Mouse (Mus musculus) intestine, postnatal 0 days (tissue): ENCODE measurements around the gene Gper1. TPM values are rescaled to one million over a fixed set of nuclear protein-coding genes. Genes with fewer than 3 reads are reported as not detected.

Source experiments
- ATAC-seq: fragments of 200-750 bp; cut with Nextera tagmentation; 2 replicates; pipeline ENCODE4 v1.8.0; 2017; ENCODE audit warnings: mild to moderate bottlenecking, moderate TSS enrichment, moderate library complexity
- H3K27ac ChIP-seq: fragments of 300-500 bp; sonication (generic); 2 replicates; pipeline ENCODE4 v1.5.1; 2014; ENCODE audit warnings: mild to moderate bottlenecking, low read depth, low read length, moderate library complexity
- H3K27me3 ChIP-seq: fragments of 300-500 bp; sonication (generic); replicated peaks from 2 replicates; pipeline ENCODE4 v1.6.1; 2014; ENCODE audit warnings: low read length, mixed read lengths; ENCODE audit not compliant: control insufficient read depth, insufficient read depth
- H3K36me3 ChIP-seq: fragments of 300-500 bp; sonication (generic); 2 replicates; pipeline ENCODE4 v1.6.1; 2014; ENCODE audit warnings: mild to moderate bottlenecking, moderate library complexity; ENCODE audit not compliant: control insufficient read depth, insufficient read depth
- H3K4me1 ChIP-seq: fragments of 300-500 bp; sonication (generic); replicated peaks from 2 replicates; pipeline ENCODE4 v1.6.1; 2014; ENCODE audit warnings: antibody characterized with exemption, low read length, mixed read lengths; ENCODE audit not compliant: control insufficient read depth, insufficient read depth
- H3K4me2 ChIP-seq: fragments of 300-500 bp; sonication (generic); replicated peaks from 2 replicates; pipeline ENCODE4 v1.6.1; 2014; ENCODE audit warnings: low read depth, mild to moderate bottlenecking, moderate library complexity
- H3K4me3 ChIP-seq: fragments of 300-500 bp; sonication (generic); 2 replicates; pipeline ENCODE4 v1.5.1; 2014; ENCODE audit warnings: low read depth, low read length
- H3K9ac ChIP-seq: fragments of 300-500 bp; sonication (generic); 2 replicates; pipeline ENCODE4 v1.6.1; 2014; ENCODE audit warnings: mild to moderate bottlenecking, low read depth, low read length
- H3K9me3 ChIP-seq: fragments of 300-500 bp; sonication (generic); 2 replicates; pipeline ENCODE4 v1.6.1; 2016; ENCODE audit warnings: mixed run types; ENCODE audit not compliant: control insufficient read depth
- CTCF ChIP-seq: sonication (generic); IDR thresholded peaks from 2 replicates; pipeline ENCODE4 v1.5.1; 2016; ENCODE audit warnings: low read depth, mild to moderate bottlenecking, control low read depth, antibody characterized with exemption, moderate library complexity
- WGBS: fragments of 180-500 bp; shearing (Covaris S2); extraction: QIAGEN DNeasy Blood & Tissue Kit; methylation state at CpG from one replicate; pipeline ENCODE4 v1.1.7; 2014; 5-methylcytosine and 5-hydroxymethylcytosine counted together
- polyA plus RNA-seq: library from polyadenylated mRNA; unstranded; fragments of >200 nt; fragmentation: Nextera tagmentation; extraction: Ambion mirVana; gene quantifications from 2 replicates; pipeline ENCODE4 v1.2.1, GENCODE M21; 2015

Gper1 gene
- polyA plus RNA-seq, 1 experiment from 2014 or later, result 1.1 TPM

DNA sequence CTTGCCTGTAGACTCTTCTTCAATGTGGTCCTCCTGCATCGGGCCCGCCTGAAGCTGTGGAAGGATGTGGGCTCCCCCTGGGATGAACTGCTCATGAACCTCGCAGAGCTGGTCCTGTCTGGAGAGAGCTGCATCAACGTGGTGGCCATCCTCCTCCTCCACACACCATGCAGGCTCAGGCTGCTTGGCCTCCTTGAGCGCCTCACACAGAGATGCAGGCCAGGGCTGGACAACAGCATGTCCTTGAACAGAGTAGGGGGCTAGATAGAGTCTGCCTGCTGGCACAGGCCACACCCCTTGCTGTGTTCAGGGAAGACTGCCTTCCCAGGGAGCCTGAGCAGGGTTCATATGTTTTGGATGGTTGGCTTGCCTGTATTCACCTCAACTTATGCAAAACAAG lies 8.0 kb upstream of the Gper1 start:
- H3K4me3 ChIP-seq, result no peak overlapping the region
- no peak overlapping the region for H3K27ac ChIP-seq
- no peak for ATAC-seq
- no peaks in the 10 kb centered on the region for H3K9me3 ChIP-seq
- no peak overlapping the region for H3K4me2 ChIP-seq
- 0 out of 2 replicates have a peak, but pooled peaks cover 3% of the 10 kb centered on the region for H3K4me1 ChIP-seq
- H3K9ac ChIP-seq, result no peak overlapping the region
- no peaks in the 10 kb centered on the region for H3K36me3 ChIP-seq
- 89% methylated on average over 5 of the region's 5 CpGs for WGBS
- TF ChIP-seq CTCF, result no peak
- H3K27me3 ChIP-seq, result no peaks in the 10 kb centered on the region

DNA sequence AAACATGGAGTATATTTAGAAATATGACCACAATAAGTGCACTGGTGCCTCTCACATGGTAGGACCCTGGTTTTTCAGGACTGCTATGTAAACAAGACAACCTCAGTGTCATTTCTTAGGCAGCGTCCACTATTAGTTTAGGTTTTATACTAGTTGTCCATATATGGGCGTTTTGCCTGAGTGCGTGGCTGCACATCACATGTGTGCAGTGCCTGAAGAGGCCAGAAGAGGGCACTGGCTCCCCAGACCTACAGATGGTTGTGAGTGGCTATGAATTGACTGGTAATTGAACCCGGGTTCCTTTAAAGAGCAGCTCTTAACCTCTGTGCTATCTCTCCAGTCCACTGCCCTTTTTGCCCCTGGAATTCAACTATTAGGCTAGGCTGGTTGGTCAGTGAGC lies 6.0 kb upstream of the Gper1 start:
- no peak overlapping the region for H3K4me3 ChIP-seq
- no peak overlapping the region for H3K4me2 ChIP-seq
- H3K9ac ChIP-seq, result no peak overlapping the region
- no peak for ATAC-seq
- H3K36me3 ChIP-seq, result no peaks in the 10 kb centered on the region
- 0 out of 2 replicates have a peak, but pooled peaks cover 3% of the 10 kb centered on the region for H3K4me1 ChIP-seq
- H3K27ac ChIP-seq, result no peak overlapping the region
- H3K27me3 ChIP-seq, result no peaks in the 10 kb centered on the region
- 90% methylated on average over 4 of the region's 4 CpGs for WGBS
- TF ChIP-seq CTCF, result peak; percentile 51
- no peaks in the 10 kb centered on the region for H3K9me3 ChIP-seq

DNA sequence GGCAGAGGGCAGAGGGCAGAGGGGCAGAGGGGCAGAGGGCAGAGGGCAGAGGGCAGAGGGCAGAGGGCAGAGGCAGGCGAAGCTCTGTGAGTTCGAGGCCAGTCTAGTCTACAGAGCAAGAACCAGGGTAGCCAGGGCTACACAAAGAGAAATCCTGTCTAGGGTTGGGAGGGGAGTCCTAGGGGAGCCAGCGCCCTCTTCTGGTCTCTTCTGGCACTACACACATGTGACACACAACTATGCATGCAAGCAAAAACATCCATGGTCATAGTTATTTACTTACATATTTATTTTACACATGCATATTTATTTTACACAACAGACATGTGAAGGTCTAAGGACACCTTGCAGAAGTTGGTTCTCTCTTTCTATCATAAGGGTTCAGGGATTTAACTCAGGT lies 5.5 kb upstream of the Gper1 start:
- no peak overlapping the region for H3K27ac ChIP-seq
- TF ChIP-seq CTCF, result peak; percentile 32; the same call in 1 of the 2 replicates
- no peaks in the 10 kb centered on the region for H3K9me3 ChIP-seq
- no peak overlapping the region for H3K9ac ChIP-seq
- H3K4me2 ChIP-seq, result no peak overlapping the region
- no peak for ATAC-seq
- H3K4me1 ChIP-seq, result 0 out of 2 replicates have a peak, but pooled peaks cover 3% of the 10 kb centered on the region
- H3K36me3 ChIP-seq, result no peaks in the 10 kb centered on the region
- 90% methylated on average over 3 of the region's 3 CpGs for WGBS
- no peak overlapping the region for H3K4me3 ChIP-seq
- H3K27me3 ChIP-seq, result no peaks in the 10 kb centered on the region

DNA sequence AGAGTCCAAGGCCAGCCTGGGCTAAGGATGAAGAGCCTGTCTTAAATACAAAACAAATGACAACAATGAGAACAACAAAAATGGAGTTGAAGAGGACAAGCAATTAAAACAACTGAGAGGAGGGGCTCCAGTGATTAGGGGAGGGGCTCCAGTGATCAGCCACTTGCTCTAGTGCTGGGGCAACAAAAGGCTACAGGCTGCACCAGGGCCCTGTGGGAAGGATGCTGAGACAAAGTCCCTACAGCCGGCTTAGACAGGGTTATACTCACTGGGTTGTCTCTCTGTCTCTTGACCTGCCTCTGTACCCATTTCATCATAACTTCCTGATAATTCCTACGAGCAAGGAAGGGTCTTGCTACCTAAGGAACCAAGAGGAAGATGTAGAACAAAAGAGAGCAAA lies 4.8 kb upstream of the Gper1 start:
- H3K36me3 ChIP-seq, result no peaks in the 10 kb centered on the region
- no peaks in the 10 kb centered on the region for H3K9me3 ChIP-seq
- no peak for ATAC-seq
- H3K27me3 ChIP-seq, result no peaks in the 10 kb centered on the region
- no peak overlapping the region for H3K4me3 ChIP-seq
- 54% methylated on average over 2 of the region's 2 CpGs for WGBS
- no peak overlapping the region for H3K9ac ChIP-seq
- H3K4me2 ChIP-seq, result no peak overlapping the region
- H3K4me1 ChIP-seq, result 0 out of 2 replicates have a peak, but pooled peaks cover 3% of the 10 kb centered on the region
- H3K27ac ChIP-seq, result no peak overlapping the region
- no peak for TF ChIP-seq CTCF

DNA sequence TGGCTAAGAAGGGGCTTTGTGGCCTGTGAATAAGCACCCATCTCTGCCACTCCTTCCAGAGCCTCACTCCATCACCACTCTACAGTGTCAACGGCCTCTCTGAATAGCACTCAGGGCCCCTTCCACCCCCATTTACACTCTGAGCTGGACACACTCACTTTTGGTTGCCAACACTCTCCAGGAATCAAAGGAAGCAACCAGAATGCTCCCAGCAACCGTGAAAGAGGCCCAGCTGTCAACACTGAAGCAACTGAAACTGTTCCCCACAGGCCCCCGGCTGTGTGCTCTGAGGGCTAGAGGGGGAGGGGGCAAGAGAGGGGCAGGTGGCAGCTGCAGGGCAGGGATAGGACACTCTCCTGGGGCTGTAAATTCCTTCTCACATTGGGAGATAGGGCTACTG lies 4.3 kb upstream of the Gper1 start:
- no peak overlapping the region for H3K4me3 ChIP-seq
- 20% methylated on average over 3 of the region's 3 CpGs for WGBS
- H3K4me1 ChIP-seq, result 0 out of 2 replicates have a peak, but pooled peaks cover 3% of the 10 kb centered on the region
- no peak for TF ChIP-seq CTCF
- H3K36me3 ChIP-seq, result no peaks in the 10 kb centered on the region
- no peak for ATAC-seq
- no peak overlapping the region for H3K4me2 ChIP-seq
- no peaks in the 10 kb centered on the region for H3K9me3 ChIP-seq
- no peaks in the 10 kb centered on the region for H3K27me3 ChIP-seq
- H3K9ac ChIP-seq, result no peak overlapping the region
- H3K27ac ChIP-seq, result no peak overlapping the region

DNA sequence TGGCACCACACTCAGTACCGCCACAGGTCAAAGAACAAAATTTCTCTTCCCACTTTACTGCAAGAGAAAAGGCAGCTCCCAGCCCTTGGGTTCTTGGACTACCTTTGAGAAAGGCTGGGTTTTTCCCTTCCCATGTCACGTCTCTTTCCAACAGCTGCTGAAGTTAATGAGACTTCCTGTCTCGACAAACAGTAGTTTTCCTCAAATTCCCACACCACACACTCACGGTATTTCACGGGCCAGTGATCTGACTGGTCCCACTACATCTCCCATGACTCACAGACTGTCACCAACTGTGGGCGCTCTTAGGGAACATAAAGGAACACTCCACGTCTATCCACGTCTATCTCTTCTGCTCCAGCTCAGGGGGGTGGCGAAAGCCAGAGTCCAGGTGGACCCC lies 2.2 kb downstream of the Gper1 start:
- WGBS, result 63% methylated on average over 9 of the region's 9 CpGs
- no peak for ATAC-seq

DNA sequence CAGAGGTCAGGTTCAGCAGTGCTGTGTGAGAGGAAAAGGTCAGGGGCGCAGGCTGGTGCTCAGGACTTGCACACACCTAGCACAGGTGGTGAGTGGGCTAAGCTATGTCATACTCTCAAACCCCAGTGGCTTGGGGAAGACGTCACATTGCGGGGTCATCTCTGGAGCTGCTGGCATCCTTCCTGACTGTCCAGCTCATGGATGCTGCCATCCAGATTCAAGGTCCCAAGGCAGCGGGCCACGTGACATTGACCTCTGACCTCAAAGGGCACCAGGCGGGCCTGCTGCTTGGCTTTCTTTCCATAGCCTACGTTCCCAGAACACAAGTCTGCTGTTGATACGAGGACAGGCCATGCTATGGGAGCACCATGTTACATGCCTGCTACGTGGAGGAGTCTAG lies 4.0 kb downstream of the Gper1 start:
- no peak overlapping the region for H3K9ac ChIP-seq
- H3K4me2 ChIP-seq, result no peak overlapping the region
- TF ChIP-seq CTCF, result no peak

More for the DNA sequence above, 2.2 kb downstream of the Gper1 start:
- no peak overlapping the region for H3K9ac ChIP-seq
- no peak overlapping the region for H3K4me3 ChIP-seq
- TF ChIP-seq CTCF, result no peak
- no peak overlapping the region for H3K27ac ChIP-seq
- no peaks in the 10 kb centered on the region for H3K9me3 ChIP-seq
- no peak overlapping the region for H3K4me2 ChIP-seq
- H3K36me3 ChIP-seq, result no peaks in the 10 kb centered on the region
- no peaks in the 10 kb centered on the region for H3K4me1 ChIP-seq
- H3K27me3 ChIP-seq, result no peaks in the 10 kb centered on the region

More for the DNA sequence above, 4.0 kb downstream of the Gper1 start:
- H3K27me3 ChIP-seq, result no peaks in the 10 kb centered on the region
- no peak overlapping the region for H3K4me3 ChIP-seq
- 88% methylated on average over 9 of the region's 9 CpGs for WGBS
- H3K36me3 ChIP-seq, result no peaks in the 10 kb centered on the region
- ATAC-seq, result no peak
- H3K27ac ChIP-seq, result no peak overlapping the region
- no peaks in the 10 kb centered on the region for H3K9me3 ChIP-seq
- H3K4me1 ChIP-seq, result no peaks in the 10 kb centered on the region
